In the genomic region with DNA sequence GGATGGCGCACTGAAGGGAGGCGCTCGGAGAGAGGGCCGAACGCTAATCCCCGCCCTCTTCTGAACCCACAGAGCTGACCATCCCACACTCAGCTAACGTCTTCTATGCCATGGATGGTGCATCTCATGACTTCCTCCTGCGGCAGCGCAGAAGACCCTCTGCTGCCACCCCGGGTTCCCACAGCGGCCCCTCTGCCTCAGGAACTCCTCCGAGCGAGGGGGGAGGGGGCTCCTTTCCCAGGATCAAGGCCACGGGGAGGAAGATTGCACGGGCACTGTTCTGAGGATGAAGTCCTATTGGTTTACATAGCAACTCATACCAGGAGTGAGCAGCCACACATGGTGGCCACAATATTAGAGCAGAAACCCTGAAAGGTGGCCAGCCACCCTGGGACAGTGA, we compare ENCODE assay signal across 24 mouse cellular contexts. TPM values are rescaled to one million over a fixed set of nuclear protein-coding genes. Genes with fewer than 3 reads are reported as not detected.
DNase-seq lines count a peak whose midpoint lies in the region; ATAC-seq and TF ChIP-seq lines count a peak whose summit lies in the region.
"Had no signal": no experiment of that assay in that cellular context is flagged by ENCODE, and none has a peak within 500 bp of the region (broad histone marks: within the 10 kb centered on the region; RNA-seq: fewer than 3 reads in every experiment).

No protein-coding gene starts in this region.

- in situ Hi-C loops in ES-E14 (cut with MboI; ENCODE audit: low sequenced_read_pairs in 2 of 2, unreplicated experiment in 2 of 2) = no loop called here

- H3K27ac ChIP-seq in heart, embryonic 10.5 days = no peak overlapping the region
- no peak overlapping the region for H3K27ac ChIP-seq in ES-E14 (ENCODE audit: insufficient read depth, low read depth, low read length, poor library complexity, severe bottlenecking)
- no peak overlapping the region for H3K27ac ChIP-seq in embryonic facial prominence, embryonic 13.5 days
- H3K27ac ChIP-seq: forebrain, embryonic 15.5 days; hindbrain, embryonic 10.5 days; hindbrain, embryonic 15.5 days had no signal

- H3K36me3 ChIP-seq in heart, embryonic 10.5 days = peaks cover 67% of the 10 kb centered on the region
- peaks cover 37% of the 10 kb centered on the region for H3K36me3 ChIP-seq in ES-E14 (ENCODE audit: control insufficient read depth, insufficient read depth, low read length, poor library complexity, severe bottlenecking)
- peaks cover 62% of the 10 kb centered on the region for H3K36me3 ChIP-seq in embryonic facial prominence, embryonic 13.5 days

- H3K9me3 ChIP-seq in heart, embryonic 10.5 days = no peaks in the 10 kb centered on the region
- H3K9me3 ChIP-seq in ES-E14 (ENCODE audit: control insufficient read depth, insufficient read depth, low read depth, low read length) = no peaks in the 10 kb centered on the region
- H3K9me3 ChIP-seq in embryonic facial prominence, embryonic 13.5 days = no peaks in the 10 kb centered on the region
- H3K9me3 ChIP-seq: forebrain, embryonic 15.5 days; G1E; hindbrain, embryonic 10.5 days; hindbrain, embryonic 15.5 days had no signal

- 84% methylated on average over 15 of the region's 15 CpGs for WGBS in heart, embryonic 10.5 days
- whole genome bisulfite sequencing in embryonic facial prominence, embryonic 13.5 days = 85% methylated on average over 15 of the region's 15 CpGs

- intact Hi-C loops in heart, postnatal 25 days (cut with DNase I) = no loop called here

- peaks cover 30% of the 10 kb centered on the region for H3K4me1 ChIP-seq in heart, embryonic 10.5 days
- peaks cover 3 to 33% of the 10 kb centered on the region in 2 experiments; a peak in 2 of 4 replicates for H3K4me1 ChIP-seq in ES-E14 (ENCODE audit: control insufficient read depth in 2 of 2, insufficient read depth in 2 of 2, low read length in 2 of 2, poor library complexity in 1 of 2)
- peaks cover 23% of the 10 kb centered on the region for H3K4me1 ChIP-seq in embryonic facial prominence, embryonic 13.5 days

- DNase-seq in heart, embryonic 10.5 days (ENCODE audit: low spot score) = no peak
- no peak for DNase-seq in heart, postnatal 25 days (ENCODE audit: low spot score)
- peak; percentile 49 for DNase-seq in testis, postnatal 10 days (ENCODE audit: low spot score)
- DNase-seq in testis, postnatal 14 days (ENCODE audit: low spot score) = no peak
- no peak for DNase-seq in ES-E14 (ENCODE audit: low read depth, low spot score)
- DNase-seq: adrenal gland, postnatal 10 days; cerebellum, adult 11 months; cerebellum, adult 2 months; cerebellum, adult 9-11 months; cerebellum, postnatal 25 days; gastrocnemius, postnatal 36 days; heart, adult 18-20 months; heart, postnatal 36 days; kidney, adult 8-10 months had no signal

- H3K4me3 ChIP-seq in heart, embryonic 10.5 days = 0 out of 2 replicates have a peak overlapping the region, but pooled peaks have one; percentile 16
- no peak overlapping the region for H3K4me3 ChIP-seq in ES-E14 (ENCODE audit: insufficient read depth in 1 of 2, low read depth in 1 of 2, low read length in 2 of 2, poor library complexity in 1 of 2, severe bottlenecking in 1 of 2)
- H3K4me3 ChIP-seq in embryonic facial prominence, embryonic 13.5 days = 0 out of 2 replicates have a peak overlapping the region, but pooled peaks have one; percentile 3
- H3K4me3 ChIP-seq: forebrain, embryonic 15.5 days; hindbrain, embryonic 10.5 days; hindbrain, embryonic 15.5 days had no signal

- no peaks in the 10 kb centered on the region for H3K27me3 ChIP-seq in heart, embryonic 10.5 days (ENCODE audit: insufficient read depth, poor library complexity, severe bottlenecking)
- H3K27me3 ChIP-seq in embryonic facial prominence, embryonic 13.5 days = no peaks in the 10 kb centered on the region
- H3K27me3 ChIP-seq: forebrain, embryonic 15.5 days; hindbrain, embryonic 15.5 days; Patski had no signal

- H3K9ac ChIP-seq in ES-E14 (ENCODE audit: insufficient read depth, low read depth, low read length, poor library complexity, severe bottlenecking) = peak overlapping the region; percentile 7; the same call in 1 of the 2 replicates
- 0 out of 2 replicates have a peak overlapping the region, but pooled peaks have one; percentile 6 for H3K9ac ChIP-seq in embryonic facial prominence, embryonic 13.5 days
- H3K9ac ChIP-seq: forebrain, embryonic 15.5 days; hindbrain, embryonic 15.5 days had no signal

- H3K4me2 ChIP-seq in embryonic facial prominence, embryonic 13.5 days = no peak overlapping the region
- H3K4me2 ChIP-seq: forebrain, embryonic 15.5 days; heart, embryonic 11.5 days; hindbrain, embryonic 15.5 days had no signal

- no peak for ATAC-seq in embryonic facial prominence, embryonic 13.5 days (ENCODE audit: insufficient number of reproducible peaks, insufficient read depth, low FRiP score, low TSS enrichment, low read depth)
- ATAC-seq in granulocyte monocyte progenitor cell, adult 5-6 weeks (replicated peaks; ENCODE audit: poor library complexity, severe bottlenecking) = no peak
- ATAC-seq: CD4-positive, CD25-positive, alpha-beta regulatory T cell, adult 4 months; forebrain, embryonic 15.5 days; intestine, postnatal 0 days; Patski had no signal

TF ChIP-seq in ES-E14, 5 proteins besides CTCF, POLR2A, EP300 and RAD21:
- TF ChIP-seq ZNF384 (IDR thresholded peaks at IDR 0.05; ENCODE audit: low read depth, low read length) (no peak), MAFK (IDR thresholded peaks at IDR 0.05; ENCODE audit: insufficient read depth, low read depth, low read length) (no peak), HCFC1 (IDR thresholded peaks at IDR 0.05; ENCODE audit: borderline replicate concordance, insufficient read depth, low read length) (no peak), ZC3H11A (IDR thresholded peaks at IDR 0.05; ENCODE audit: borderline replicate concordance, low read depth, low read length) (no peak), CHD2 (IDR thresholded peaks at IDR 0.05; ENCODE audit: low read depth, low read length) (no peak)

RNA-seq across cellular contexts. Expression of a gene that starts 3.1 kb away (rescaled TPM):
- polyA plus RNA-seq in heart, embryonic 10.5 days (2016; fragmentation: Nextera tagmentation; extraction: Ambion mirVana) = 161 and 198 TPM in 2 replicates
- 10 to 100 TPM; 70.7 to 77.3 TPM for total RNA-seq in heart, postnatal 25 days (2021)
- total RNA-seq in ES-E14 (2012; rRNA removed) = 175 and 201 TPM in 2 replicates
- 176 and 190 TPM in 2 replicates for polyA plus RNA-seq in embryonic facial prominence, embryonic 13.5 days (2015; fragmentation: Nextera tagmentation; extraction: Ambion mirVana)
- total RNA-seq in granulocyte monocyte progenitor cell, adult 5-6 weeks (2014; fragmentation: Nextera tagmentation) = 177 and 226 TPM in 2 replicates
- total RNA-seq in granulocyte monocyte progenitor cell, adult 5-6 weeks (2017) = 149 and 168 TPM in 2 replicates

RNA-seq across cellular contexts. Expression of a gene that starts 3.5 kb away (rescaled TPM):
- 35.8 and 48.1 TPM in 2 replicates for polyA plus RNA-seq in heart, embryonic 10.5 days (2016; fragmentation: Nextera tagmentation; extraction: Ambion mirVana)
- 10 to 100 TPM in 1 of 2 experiments, 1 to 10 TPM in 1; 9.3 to 10.2 TPM for total RNA-seq in heart, postnatal 25 days (2021)
- 65.6 and 78.2 TPM in 2 replicates for total RNA-seq in ES-E14 (2012; rRNA removed)
- 36.2 and 40.7 TPM in 2 replicates for polyA plus RNA-seq in embryonic facial prominence, embryonic 13.5 days (2015; fragmentation: Nextera tagmentation; extraction: Ambion mirVana)
- 41.4 and 56.6 TPM in 2 replicates for total RNA-seq in granulocyte monocyte progenitor cell, adult 5-6 weeks (2014; fragmentation: Nextera tagmentation)
- 48.6 and 53.9 TPM in 2 replicates for total RNA-seq in granulocyte monocyte progenitor cell, adult 5-6 weeks (2017)

RNA-seq across cellular contexts. Expression of a gene that starts 7.7 kb away (rescaled TPM):
- 37.1 and 44.2 TPM in 2 replicates for polyA plus RNA-seq in heart, embryonic 10.5 days (2016; fragmentation: Nextera tagmentation; extraction: Ambion mirVana)
- 10 to 100 TPM; 38.2 to 44.6 TPM for total RNA-seq in heart, postnatal 25 days (2021)
- 65.8 and 129 TPM in 2 replicates for total RNA-seq in ES-E14 (2012; rRNA removed)
- polyA plus RNA-seq in embryonic facial prominence, embryonic 13.5 days (2015; fragmentation: Nextera tagmentation; extraction: Ambion mirVana) = 61.2 and 63.7 TPM in 2 replicates
- 44.6 and 78.3 TPM in 2 replicates for total RNA-seq in granulocyte monocyte progenitor cell, adult 5-6 weeks (2014; fragmentation: Nextera tagmentation)
- total RNA-seq in granulocyte monocyte progenitor cell, adult 5-6 weeks (2017) = 35.5 and 35.8 TPM in 2 replicates

RNA-seq across cellular contexts. Expression of a gene that starts 14.3 kb away (rescaled TPM):
- polyA plus RNA-seq in heart, embryonic 10.5 days (2016; fragmentation: Nextera tagmentation; extraction: Ambion mirVana) = 5.9 and 7.1 TPM in 2 replicates
- 1 to 10 TPM; 1.7 to 1.9 TPM for total RNA-seq in heart, postnatal 25 days (2021)
- total RNA-seq in ES-E14 (2012; rRNA removed) = 10.3 and 15.3 TPM in 2 replicates
- 7.0 and 7.2 TPM in 2 replicates for polyA plus RNA-seq in embryonic facial prominence, embryonic 13.5 days (2015; fragmentation: Nextera tagmentation; extraction: Ambion mirVana)
- 3.2 and 3.3 TPM in 2 replicates for total RNA-seq in granulocyte monocyte progenitor cell, adult 5-6 weeks (2014; fragmentation: Nextera tagmentation)
- total RNA-seq in granulocyte monocyte progenitor cell, adult 5-6 weeks (2017) = 3.2 and 4.0 TPM in 2 replicates

RNA-seq across cellular contexts. Expression of a gene that starts 18.6 kb away (rescaled TPM):
- 47.1 and 47.5 TPM in 2 replicates for polyA plus RNA-seq in heart, embryonic 10.5 days (2016; fragmentation: Nextera tagmentation; extraction: Ambion mirVana)
- total RNA-seq in heart, postnatal 25 days (2021) = 10 to 100 TPM; 39.2 to 39.4 TPM
- total RNA-seq in ES-E14 (2012; rRNA removed) = 23.2 and 24.8 TPM in 2 replicates
- 45.7 and 49.6 TPM in 2 replicates for polyA plus RNA-seq in embryonic facial prominence, embryonic 13.5 days (2015; fragmentation: Nextera tagmentation; extraction: Ambion mirVana)
- total RNA-seq in granulocyte monocyte progenitor cell, adult 5-6 weeks (2014; fragmentation: Nextera tagmentation) = 38.4 and 39.2 TPM in 2 replicates
- 18.6 and 19.2 TPM in 2 replicates for total RNA-seq in granulocyte monocyte progenitor cell, adult 5-6 weeks (2017)

Comparison
In these comparisons a context has a peak if more than half of its experiments do, and no peak if none do; other contexts are left out.
1. H3K4me3 ChIP-seq: peak in heart, embryonic 10.5 days (single experiment) and embryonic facial prominence, embryonic 13.5 days (single experiment); none in ES-E14 (0 of 2).